Mouse (Mus musculus) ES-Bruce4 (cell line): ENCODE results near the gene Trpt1. TPM values are rescaled to one million over a fixed set of nuclear protein-coding genes. Genes with fewer than 3 reads are reported as not detected.

Experiments used
- H3K27ac ChIP-seq: 2 replicates; pipeline ENCODE4 v1.5.1; 2012; ENCODE audit warnings: low read length, inconsistent platforms; ENCODE audit not compliant: insufficient read depth
- H3K27me3 ChIP-seq: 2 replicates; pipeline ENCODE4 v1.6.1; 2012; ENCODE audit warnings: mild to moderate bottlenecking, low read length, inconsistent platforms; ENCODE audit not compliant: control insufficient read depth, poor library complexity, insufficient read depth, severe bottlenecking
- H3K36me3 ChIP-seq: 2 replicates; pipeline ENCODE4 v1.6.1; 2012; ENCODE audit warnings: inconsistent platforms, mild to moderate bottlenecking, low read length, moderate library complexity; ENCODE audit not compliant: control insufficient read depth, poor library complexity, insufficient read depth, severe bottlenecking
- H3K4me1 ChIP-seq: one replicate; pipeline ENCODE4 v1.8.1; 2011; ENCODE audit warnings: low read length; ENCODE audit not compliant: control insufficient read depth, insufficient read depth
- H3K4me3 ChIP-seq: 2 replicates; pipeline ENCODE4 v1.5.1; 2011; ENCODE audit warnings: low read depth, mild to moderate bottlenecking, low read length
- H3K9ac ChIP-seq: 2 replicates; pipeline ENCODE4 v1.6.1; 2012; ENCODE audit warnings: low read depth, mild to moderate bottlenecking, inconsistent platforms; ENCODE audit not compliant: poor library complexity, severe bottlenecking
- H3K9me3 ChIP-seq: replicated peaks from 2 replicates; pipeline ENCODE4 v1.6.1; 2012; ENCODE audit warnings: mild to moderate bottlenecking, low read length, inconsistent platforms; ENCODE audit not compliant: control insufficient read depth, poor library complexity, insufficient read depth, severe bottlenecking
- CTCF ChIP-seq: IDR thresholded peaks from one replicate; pipeline ENCODE4 v1.8.1; 2011; ENCODE audit warnings: low read depth, low read length
- EP300 ChIP-seq: IDR thresholded peaks from 2 replicates; pipeline ENCODE4 v1.6.1; 2011; ENCODE audit warnings: low read depth, low read length; ENCODE audit not compliant: insufficient read depth
- POLR2A ChIP-seq: IDR thresholded peaks from one replicate; pipeline ENCODE4 v1.8.1; 2011; ENCODE audit warnings: low read length; ENCODE audit not compliant: insufficient read depth
- polyA plus RNA-seq: library from polyadenylated mRNA; stranded (reverse); fragments of >200 nt; gene quantifications from 2 replicates; pipeline ENCODE4 v1.2.4, GENCODE M21; 2011; ENCODE audit warnings: low read depth; ENCODE audit not compliant: missing spikeins, insufficient read depth, insufficient read length

The Trpt1 gene
- polyA plus RNA-seq, 1 experiment, result 7.3 TPM

- Histone ChIP-seq H3K4me1 (no peaks in the 10 kb centered on the region), H3K4me3 (peak overlapping the region; percentile 85)
Observed at GRCm38 (mm10) chr19:7040637-7041130, 44.8 kb downstream of the Trpt1 start.

GRCm38 (mm10) chr19:7041171-7041570 lies 45.2 kb downstream of the Trpt1 start:
- H3K9ac ChIP-seq, result peak overlapping the region; percentile 62
- TF ChIP-seq POLR2A (no peak), CTCF (no peak), EP300 (no peak)
- no peak overlapping the region for H3K4me3 ChIP-seq

More at GRCm38 (mm10) chr19:7040637-7041130, 44.8 kb downstream of the Trpt1 start:
- Histone ChIP-seq H3K27me3 (no peaks in the 10 kb centered on the region), H3K27ac (peak overlapping the region; percentile 62), H3K9ac (peak overlapping the region; percentile 62), H3K9me3 (no peaks in the 10 kb centered on the region), H3K36me3 (peaks cover 8% of the 10 kb centered on the region)
- TF ChIP-seq EP300 (no peak), POLR2A (no peak), CTCF (no peak)

GRCm38 (mm10) chr19:7044279-7044678 lies 48.3 kb downstream of the Trpt1 start:
- Histone ChIP-seq H3K27ac (no peak overlapping the region), H3K4me3 (no peak overlapping the region), H3K36me3 (no peaks in the 10 kb centered on the region), H3K9ac (no peak overlapping the region), H3K27me3 (no peaks in the 10 kb centered on the region), H3K4me1 (no peaks in the 10 kb centered on the region), H3K9me3 (no peaks in the 10 kb centered on the region)
- TF ChIP-seq POLR2A (no peak), CTCF (no peak), EP300 (no peak)

More at GRCm38 (mm10) chr19:7041171-7041570, 45.2 kb downstream of the Trpt1 start:
- peaks cover 6% of the 10 kb centered on the region for H3K36me3 ChIP-seq
- H3K27ac ChIP-seq, result peak overlapping the region; percentile 62
- no peaks in the 10 kb centered on the region for H3K9me3 ChIP-seq
- no peaks in the 10 kb centered on the region for H3K27me3 ChIP-seq
- no peaks in the 10 kb centered on the region for H3K4me1 ChIP-seq

- H3K36me3 ChIP-seq, result no peaks in the 10 kb centered on the region
- H3K9ac ChIP-seq, result no peak overlapping the region
Observed at GRCm38 (mm10) chr19:7044706-7045105, 48.8 kb downstream of the Trpt1 start.

More at GRCm38 (mm10) chr19:7044706-7045105, 48.8 kb downstream of the Trpt1 start:
- no peak overlapping the region for H3K4me3 ChIP-seq
- H3K27ac ChIP-seq, result no peak overlapping the region
- no peak for TF ChIP-seq POLR2A
- no peak for TF ChIP-seq CTCF
- TF ChIP-seq EP300, result no peak
- no peaks in the 10 kb centered on the region for H3K27me3 ChIP-seq
- no peaks in the 10 kb centered on the region for H3K4me1 ChIP-seq
- H3K9me3 ChIP-seq, result no peaks in the 10 kb centered on the region

Other genes starting within 250 kb of the Trpt1 start
- gene Rps6ka4, start 155.5 kb upstream of the Trpt1 start, polyA plus RNA-seq, result 4.5 and 5.2 TPM in 2 replicates
- 1.1 and 1.9 TPM in 2 replicates for gene Ccdc88b, start 137.9 kb upstream of the Trpt1 start, polyA plus RNA-seq
- 109 and 112 TPM in 2 replicates for gene Trmt112, start 86.4 kb upstream of the Trpt1 start, polyA plus RNA-seq
- 56.4 and 66.9 TPM in 2 replicates for gene Prdx5, start 86.0 kb upstream of the Trpt1 start, polyA plus RNA-seq
- 13.6 and 16.7 TPM in 2 replicates for gene Esrra, start 74.3 kb upstream of the Trpt1 start, polyA plus RNA-seq
- 1.4 and 1.8 TPM in 2 replicates for gene Catsperz, start 70.8 kb upstream of the Trpt1 start, polyA plus RNA-seq
- 1.5 TPM in 1 of 2 replicates, not detected in the other for gene Kcnk4, start 61.6 kb upstream of the Trpt1 start, polyA plus RNA-seq
- 14.6 and 16.2 TPM in 2 replicates for gene Bad, start 54.3 kb upstream of the Trpt1 start, polyA plus RNA-seq
- gene Gpr137, start 53.7 kb upstream of the Trpt1 start, polyA plus RNA-seq, result 9.0 and 12.8 TPM in 2 replicates
- 151 and 166 TPM in 2 replicates for gene Ppp1r14b, start 21.2 kb upstream of the Trpt1 start, polyA plus RNA-seq
- gene Plcb3, start 19.7 kb upstream of the Trpt1 start, polyA plus RNA-seq, result 42.4 and 45.6 TPM in 2 replicates
- gene Fkbp2, start 15.6 kb upstream of the Trpt1 start, polyA plus RNA-seq, result 40.4 and 45.5 TPM in 2 replicates
- gene Vegfb, start 8.5 kb upstream of the Trpt1 start, polyA plus RNA-seq, result 44.7 and 49.1 TPM in 2 replicates
- gene Dnajc4, start 3.6 kb upstream of the Trpt1 start, polyA plus RNA-seq, result 14.8 and 15.8 TPM in 2 replicates
- 6.8 and 7.7 TPM in 2 replicates for gene Nudt22, start within 50 bp of the Trpt1 start, polyA plus RNA-seq
- gene Fermt3, start 23.3 kb downstream of the Trpt1 start, polyA plus RNA-seq, result 0.59 and 1.0 TPM in 2 replicates
- 519 and 544 TPM in 2 replicates for gene Stip1, start 43.8 kb downstream of the Trpt1 start, polyA plus RNA-seq
- 6.7 and 7.6 TPM in 2 replicates for gene Macrod1, start 60.7 kb downstream of the Trpt1 start, polyA plus RNA-seq
- 0.51 and 0.82 TPM in 2 replicates for gene Flrt1, start 109.6 kb downstream of the Trpt1 start, polyA plus RNA-seq
- gene Otub1, start 210.2 kb downstream of the Trpt1 start, polyA plus RNA-seq, result 86.7 and 87.5 TPM in 2 replicates
- gene Cox8a, start 221.5 kb downstream of the Trpt1 start, polyA plus RNA-seq, result 584 and 638 TPM in 2 replicates
- gene Naa40, start 245.1 kb downstream of the Trpt1 start, polyA plus RNA-seq, result 41.0 and 45.1 TPM in 2 replicates